Mouse (Mus musculus): ENCODE data around the gene Mpzl3. TPM values are rescaled to one million over a fixed set of nuclear protein-coding genes. Genes with fewer than 3 reads are reported as not detected.

Mpzl3 gene
- total and polyA plus RNA-seq, 3 experiments, result 3.1 to 5.3 (median 5.2) TPM

GRCm38 (mm10) chr9:45097877-45098276, 42.9 kb downstream of the Mpzl3 start:
- Histone ChIP-seq H3K27ac (ENCODE audit: insufficient read depth, low read depth) (no peak overlapping the region), H3K36me3 (replicated peaks in 1 of 2; ENCODE audit: control insufficient read depth in 1 of 2, insufficient read depth in 1 of 2, low read length in 1 of 2) (no peaks in the 10 kb centered on the region), H3K4me3 (replicated peaks in 1 of 3; ENCODE audit: low read depth in 2 of 3, low read length in 2 of 3, poor library complexity in 1 of 3) (no peak overlapping the region), H3K9ac (ENCODE audit: insufficient read depth, low read depth) (no peak overlapping the region), H3K9me3 (replicated peaks; ENCODE audit: low read length) (no peaks in the 10 kb centered on the region), H3K4me2 (ENCODE audit: insufficient read depth, low read depth, poor library complexity, severe bottlenecking) (no peak overlapping the region), H3K27me3 (replicated peaks) (no peaks in the 10 kb centered on the region), H3K4me1 (ENCODE audit: control insufficient read depth in 1 of 2, insufficient read depth in 2 of 2) (peaks cover 4 to 16% of the 10 kb centered on the region in 2 experiments; a peak in 3 of 4 replicates), H3K79me2 (replicated peaks; ENCODE audit: control insufficient read depth, extremely low read depth, insufficient read depth, poor library complexity, severe bottlenecking) (no peaks in the 10 kb centered on the region)
- DNase-seq (ENCODE audit: extremely low read depth), result no peak
- TF ChIP-seq NELFE (IDR thresholded peaks at IDR 0.05; ENCODE audit: low read depth, low read length), result no peak
- TF ChIP-seq MXI1 (IDR thresholded peaks at IDR 0.05; ENCODE audit: low read depth, low read length), result no peak
- no peak for TF ChIP-seq ZNF384 (IDR thresholded peaks at IDR 0.05; ENCODE audit: low read depth, low read length)
- no peak for TF ChIP-seq EP300 (IDR thresholded peaks at IDR 0.05; ENCODE audit: low read length)
- TF ChIP-seq USF2 (conservative IDR thresholded peaks at IDR 0.05; ENCODE audit: low read depth, low read length), result no peak
- no peak for TF ChIP-seq SMC3 (IDR thresholded peaks at IDR 0.05; ENCODE audit: low read depth, low read length)
- no peak for TF ChIP-seq JUND (conservative IDR thresholded peaks at IDR 0.05; ENCODE audit: low read depth, low read length)
- TF ChIP-seq CHD1 (IDR thresholded peaks at IDR 0.05; ENCODE audit: low read depth, low read length), result no peak
- no peak for TF ChIP-seq MAFK (IDR thresholded peaks at IDR 0.05; ENCODE audit: insufficient replicate concordance, low read length)
- TF ChIP-seq BHLHE40 (IDR thresholded peaks at IDR 0.05; ENCODE audit: low read depth, low read length), result no peak
- no peak for TF ChIP-seq HCFC1 (IDR thresholded peaks at IDR 0.05; ENCODE audit: low read depth, low read length)
- TF ChIP-seq MYC (IDR thresholded peaks at IDR 0.05; ENCODE audit: low read depth, low read length), result no peak
- TF ChIP-seq ZC3H11A (IDR thresholded peaks at IDR 0.05; ENCODE audit: low read depth, low read length), result no peak
- no peak for TF ChIP-seq JUN (IDR thresholded peaks at IDR 0.05; ENCODE audit: insufficient read depth, low read depth, low read length)
- TF ChIP-seq KAT2A (IDR thresholded peaks at IDR 0.05; ENCODE audit: insufficient replicate concordance, low read length), result no peak
- no peak for TF ChIP-seq TBP (conservative IDR thresholded peaks at IDR 0.05; ENCODE audit: low read depth, low read length)
- TF ChIP-seq ELF1 (IDR thresholded peaks at IDR 0.05; ENCODE audit: low read depth, low read length), result no peak
- TF ChIP-seq MAZ (IDR thresholded peaks at IDR 0.05; ENCODE audit: low read depth, low read length), result no peak
- TF ChIP-seq SIN3A (IDR thresholded peaks at IDR 0.05; ENCODE audit: low read length), result no peak
- dilution Hi-C loops (cut with MboI; ENCODE audit: extremely low pct_ligation_motif_present, extremely low pct_unique_long_range_greater_than_20kb, low sequenced_read_pairs) (no loop called here), in situ Hi-C loops (cut with MboI; ENCODE audit: low pct_ligation_motif_present, low pct_unique_long_range_greater_than_20kb, low sequenced_read_pairs) (no loop called here)

- H3K9ac ChIP-seq (ENCODE audit: insufficient read depth, low read depth), result no peak overlapping the region
- dilution Hi-C loops (cut with MboI; ENCODE audit: extremely low pct_ligation_motif_present, extremely low pct_unique_long_range_greater_than_20kb, low sequenced_read_pairs) (no loop called here), in situ Hi-C loops (cut with MboI; ENCODE audit: low pct_ligation_motif_present, low pct_unique_long_range_greater_than_20kb, low sequenced_read_pairs) (no loop called here)
- H3K9me3 ChIP-seq (replicated peaks; ENCODE audit: low read length), result no peaks in the 10 kb centered on the region
- TF ChIP-seq HCFC1 (IDR thresholded peaks at IDR 0.05; ENCODE audit: low read depth, low read length), result no peak
- no peaks in the 10 kb centered on the region for H3K79me2 ChIP-seq (replicated peaks; ENCODE audit: control insufficient read depth, extremely low read depth, insufficient read depth, poor library complexity, severe bottlenecking)
- H3K36me3 ChIP-seq (replicated peaks in 1 of 2; ENCODE audit: control insufficient read depth in 1 of 2, insufficient read depth in 1 of 2, low read length in 1 of 2), result no peaks in the 10 kb centered on the region
- peaks cover 7 to 18% of the 10 kb centered on the region in 2 experiments; a peak in 3 of 4 replicates for H3K4me1 ChIP-seq (ENCODE audit: control insufficient read depth in 1 of 2, insufficient read depth in 2 of 2)
- H3K4me2 ChIP-seq (ENCODE audit: insufficient read depth, low read depth, poor library complexity, severe bottlenecking), result no peak overlapping the region
- H3K27ac ChIP-seq (ENCODE audit: insufficient read depth, low read depth), result no peak overlapping the region
- H3K27me3 ChIP-seq (replicated peaks), result no peaks in the 10 kb centered on the region
- no peak for DNase-seq (ENCODE audit: extremely low read depth)
- no peak overlapping the region for H3K4me3 ChIP-seq (replicated peaks in 1 of 3; ENCODE audit: low read depth in 2 of 3, low read length in 2 of 3, poor library complexity in 1 of 3)
Observed at GRCm38 (mm10) chr9:45098426-45098825, 43.4 kb downstream of the Mpzl3 start.

Data from CH12.LX (cell line).